In the genomic region with DNA sequence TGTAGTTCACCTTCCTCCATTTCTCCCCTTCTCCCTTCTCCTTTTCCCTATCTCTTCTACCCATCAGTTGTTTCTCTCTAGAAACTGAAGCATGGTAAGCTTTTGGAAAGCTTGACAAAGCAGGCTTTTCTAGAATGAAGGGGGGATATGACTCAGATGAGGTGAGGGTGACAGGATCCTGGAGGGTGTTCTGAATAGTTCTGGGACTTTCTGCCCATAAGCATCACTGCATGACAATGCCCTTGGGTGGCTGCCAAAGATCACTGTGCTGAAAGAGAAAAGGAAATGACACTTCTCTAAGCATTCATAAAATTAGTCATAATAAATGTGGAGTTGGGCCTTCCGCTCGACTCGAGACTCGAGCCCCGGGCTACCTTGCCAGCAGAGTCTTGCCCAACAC, we compare ENCODE assay signal across 18 mouse cellular contexts.
DNase-seq lines count a peak whose midpoint lies in the region; ATAC-seq and TF ChIP-seq lines count a peak whose summit lies in the region.
"Had no signal": no experiment of that assay in that cellular context is flagged by ENCODE, and none has a peak within 500 bp of the region (broad histone marks: within the 10 kb centered on the region; RNA-seq: fewer than 3 reads in every experiment).

No protein-coding gene starts in this region.

- H3K27ac ChIP-seq in cerebellum, adult 2 months (ENCODE audit: insufficient read depth, low read length), result no peak overlapping the region
- H3K27ac ChIP-seq: hindbrain, postnatal 0 days; liver, embryonic 13.5 days had no signal

- H3K4me1 ChIP-seq in cerebellum, adult 2 months (ENCODE audit: control insufficient read depth, insufficient read depth, low read length), result no peaks in the 10 kb centered on the region
- H3K4me1 ChIP-seq: liver, embryonic 13.5 days had no signal

- TF ChIP-seq CTCF in cerebellum, adult 2 months (IDR thresholded peaks at IDR 0.05; ENCODE audit: borderline replicate concordance, insufficient read depth, low read depth, low read length), result no peak

- ATAC-seq in cerebellum, adult (ENCODE audit: insufficient number of reproducible peaks, low FRiP score, low TSS enrichment), result no peak
- ATAC-seq: forebrain, postnatal 0 days; hindbrain, postnatal 0 days; midbrain, embryonic 16.5 days had no signal

- peak; percentile 59 to 75 for DNase-seq in cerebellum, adult 2 months
- peak; percentile 22 to 32 for DNase-seq in kidney, postnatal 4 days
- no peak for DNase-seq in kidney, adult 9 months
- peak; percentile 45 for DNase-seq in brain, adult 2 months (ENCODE audit: low read depth, low spot score)
- peak; percentile 73 for DNase-seq in lung, postnatal 10 days
- no peak for DNase-seq in layer of hippocampus, postnatal 14 days (ENCODE audit: low spot score in 2 of 2)
- DNase-seq in thymus, postnatal 10 days (ENCODE audit: low spot score in 2 of 2), result no peak
- DNase-seq: adrenal gland, postnatal 25 days; embryo, embryonic 11 days; forebrain, postnatal 0 days; gastrocnemius, postnatal 14 days; kidney, adult 2 months; liver, embryonic 13.5 days; right cerebral cortex, postnatal 14 days had no signal

- TF ChIP-seq POLR2A in cerebellum, adult 2 months (IDR thresholded peaks at IDR 0.05; ENCODE audit: borderline replicate concordance, insufficient read depth, low read length), result no peak

- no peak overlapping the region for H3K4me3 ChIP-seq in cerebellum, adult 2 months (replicated peaks; ENCODE audit: insufficient read depth, low read depth, low read length)
- H3K4me3 ChIP-seq: erythroblast, embryonic 14.5 days; liver, embryonic 13.5 days had no signal

- H3K27me3 ChIP-seq in cerebellum, adult 2 months (ENCODE audit: control insufficient read depth, insufficient read depth, low read length), result no peaks in the 10 kb centered on the region
- H3K27me3 ChIP-seq: liver, embryonic 13.5 days had no signal

- WGBS in cerebellum, adult 2 months, result 23% methylated on average over 5 of the region's 5 CpGs

Comparison
In these comparisons a context has a peak if more than half of its experiments do, and no peak if none do; other contexts are left out.
1. DNase-seq: peak in cerebellum, adult 2 months (2 of 2), kidney, postnatal 4 days (2 of 2), brain, adult 2 months (single experiment) and lung, postnatal 10 days (single experiment); none in kidney, adult 9 months (single experiment), layer of hippocampus, postnatal 14 days (0 of 2) and thymus, postnatal 10 days (0 of 2).